In the genomic region with DNA sequence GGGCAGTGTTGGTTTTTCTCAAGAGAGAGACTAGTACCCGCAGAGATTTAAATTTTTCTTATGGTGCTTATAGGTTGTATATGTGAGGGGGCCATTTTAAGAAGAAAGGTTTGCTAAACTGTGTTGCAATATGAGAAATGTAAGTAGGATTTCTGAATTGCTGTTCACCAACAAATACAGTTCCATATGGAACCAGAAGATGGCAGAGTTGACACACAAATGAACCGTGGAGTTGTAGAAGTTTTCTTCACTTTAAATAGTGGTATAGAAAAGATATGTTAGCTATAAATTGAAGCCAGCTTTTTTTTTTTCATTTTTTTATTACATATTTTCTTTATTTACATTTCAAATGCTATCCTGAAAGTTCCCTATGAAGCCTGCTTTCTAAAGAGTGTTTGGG, we compare ENCODE assay signal across 9 mouse cellular contexts. TPM values are rescaled to one million over a fixed set of nuclear protein-coding genes. Genes with fewer than 3 reads are reported as not detected.
DNase-seq lines count a peak whose midpoint lies in the region; ATAC-seq and TF ChIP-seq lines count a peak whose summit lies in the region.
"Had no signal": no experiment of that assay in that cellular context is flagged by ENCODE, and none has a peak within 500 bp of the region (broad histone marks: within the 10 kb centered on the region; RNA-seq: fewer than 3 reads in every experiment).

No protein-coding gene starts in this region.

- TF ChIP-seq CTCF in heart, postnatal 0 days (IDR thresholded peaks at IDR 0.05; ENCODE audit: low read depth), result peak; percentile 64

- H3K4me1 ChIP-seq in heart, postnatal 0 days (ENCODE audit: control insufficient read depth, insufficient read depth), result no peaks in the 10 kb centered on the region
- H3K4me1 ChIP-seq: stomach, embryonic 15.5 days had no signal

- H3K36me3 ChIP-seq in heart, postnatal 0 days (replicated peaks; ENCODE audit: control insufficient read depth, insufficient read depth, low read length), result no peaks in the 10 kb centered on the region
- H3K36me3 ChIP-seq: stomach, embryonic 15.5 days had no signal

- no peak for TF ChIP-seq EP300 in heart, postnatal 0 days (IDR thresholded peaks at IDR 0.05; ENCODE audit: low read depth)

- H3K9ac ChIP-seq in heart, postnatal 0 days (replicated peaks; ENCODE audit: low read depth, low read length), result no peak overlapping the region
- H3K9ac ChIP-seq: stomach, embryonic 15.5 days had no signal

- ATAC-seq in heart, postnatal 0 days (ENCODE audit: insufficient read depth, low read depth), result no peak

- H3K4me3 ChIP-seq in heart, postnatal 0 days (ENCODE audit: low read depth, low read length), result no peak overlapping the region
- H3K4me3 ChIP-seq: stomach, embryonic 15.5 days had no signal

- 25% methylated on average over 2 of the region's 2 CpGs for WGBS in heart, postnatal 0 days

- no peaks in the 10 kb centered on the region for H3K9me3 ChIP-seq in heart, postnatal 0 days (replicated peaks; ENCODE audit: control insufficient read depth, low read length)
- H3K9me3 ChIP-seq: stomach, embryonic 15.5 days had no signal

- H3K4me2 ChIP-seq in heart, postnatal 0 days (ENCODE audit: low read depth, low read length), result no peak overlapping the region
- H3K4me2 ChIP-seq: stomach, embryonic 15.5 days had no signal

- no peaks in the 10 kb centered on the region for H3K27me3 ChIP-seq in heart, postnatal 0 days (ENCODE audit: control insufficient read depth, insufficient read depth, low read length)
- H3K27me3 ChIP-seq: stomach, embryonic 15.5 days had no signal

- DNase-seq in heart, postnatal 0 days (ENCODE audit: low spot score), result peak; percentile 25
- no peak for DNase-seq in heart, adult 11 months
- DNase-seq in right cerebral cortex, adult 18-20 months, result peak; percentile 19
- no peak for DNase-seq in right cerebral cortex, postnatal 36 days (ENCODE audit: low spot score in 2 of 2)
- DNase-seq in embryo, embryonic 9.5 days (ENCODE audit: extremely low spot score), result peak; percentile 36
- DNase-seq in telencephalon, adult 2 months (ENCODE audit: low read depth, low spot score), result peak; percentile 44
- no peak for DNase-seq in urinary bladder, postnatal 14 days (ENCODE audit: low spot score)
- DNase-seq in right cerebral cortex, postnatal 25 days, result no peak

- H3K27ac ChIP-seq in heart, postnatal 0 days (ENCODE audit: low read depth), result no peak overlapping the region
- H3K27ac ChIP-seq: stomach, embryonic 15.5 days had no signal

RNA-seq across cellular contexts. Expression of a gene that starts 24.2 kb away (rescaled TPM):
- 12.9 and 17.9 TPM in 2 replicates for total RNA-seq in heart, postnatal 0 days (2014; rRNA removed; ENCODE audit: low replicate concordance)
- polyA plus RNA-seq in heart, postnatal 0 days (2015; fragmentation: Nextera tagmentation; extraction: Ambion mirVana), result 13.4 and 15.0 TPM in 2 replicates

Comparison
In these comparisons a context has a peak if more than half of its experiments do, and no peak if none do; other contexts are left out.
1. DNase-seq: peak in heart, postnatal 0 days (single experiment), right cerebral cortex, adult 18-20 months (single experiment), embryo, embryonic 9.5 days (single experiment) and telencephalon, adult 2 months (single experiment); none in heart, adult 11 months (single experiment), right cerebral cortex, postnatal 36 days (0 of 2), urinary bladder, postnatal 14 days (single experiment) and right cerebral cortex, postnatal 25 days (single experiment).